Mouse (Mus musculus) cerebellum, postnatal 4 days (tissue): ENCODE data around the gene Mia.

Source experiments
- DNase-seq, 2 experiments: peaks; one replicate each; pipeline ENCODE4 v3.0.0; 2022; ENCODE audit warnings: low spot score in 2 of 2, mixed read lengths in 1 of 2

Gene Mia

GRCm38 (mm10) chr7:27185986-27186385, 5.0 kb upstream of the Mia start:
- DNase-seq = no peak

GRCm38 (mm10) chr7:27184964-27185363, 4.0 kb upstream of the Mia start:
- DNase-seq = no peak

GRCm38 (mm10) chr7:27182498-27182897, 1.5 kb upstream of the Mia start:
- no peak for DNase-seq

GRCm38 (mm10) chr7:27180036-27180435, 921 bp downstream of the Mia start:
- no peak for DNase-seq

- no peak for DNase-seq
These were observed 1.6 kb downstream of the Mia start for GRCm38 (mm10) chr7:27179217-27179918.

GRCm38 (mm10) chr7:27178324-27179216, 2.4 kb downstream of the Mia start, which contains the start of gene Rab4b:
Rab4b (minus strand) TSS chr7:27178896.
- DNase-seq = peak; percentile 99

- DNase-seq = no peak
These were observed 3.0 kb downstream of the Mia start for GRCm38 (mm10) chr7:27177942-27178323.

GRCm38 (mm10) chr7:27174896-27175295, 6.1 kb downstream of the Mia start:
- no peak for DNase-seq

- DNase-seq = no peak
These were observed 6.5 kb downstream of the Mia start for GRCm38 (mm10) chr7:27174496-27174895.

GRCm38 (mm10) chr7:27170981-27171380, 10.0 kb downstream of the Mia start:
- DNase-seq = no peak

- DNase-seq = no peak
These were observed 12.6 kb downstream of the Mia start for GRCm38 (mm10) chr7:27168371-27168770.

- DNase-seq = no peak
These were observed 13.4 kb downstream of the Mia start for GRCm38 (mm10) chr7:27167475-27168094.

GRCm38 (mm10) chr7:27166614-27167474, 14.1 kb downstream of the Mia start, which contains the start of gene Egln2:
Egln2 (minus strand) TSS chr7:27166802.
- DNase-seq = peak; percentile 91 to 96

- DNase-seq = peak; percentile 65 to 79
These were observed 14.7 kb downstream of the Mia start for GRCm38 (mm10) chr7:27166229-27166613.

- no peak for DNase-seq
These were observed 15.3 kb downstream of the Mia start for GRCm38 (mm10) chr7:27165696-27166095.

GRCm38 (mm10) chr7:27165007-27165655, 15.8 kb downstream of the Mia start:
- DNase-seq = no peak

GRCm38 (mm10) chr7:27164112-27164947, 16.6 kb downstream of the Mia start:
- DNase-seq = no peak

- DNase-seq = no peak
These were observed 17.5 kb downstream of the Mia start for GRCm38 (mm10) chr7:27163450-27163805.

GRCm38 (mm10) chr7:27162780-27163449, 18.0 kb downstream of the Mia start:
- DNase-seq = no peak
